Mouse (Mus musculus) olfactory bulb, adult 2 months (tissue): Measurements from ENCODE around the gene Pcolce2.

Source experiments
- CTCF ChIP-seq: fragments of 200-500 bp; IDR thresholded peaks from 2 replicates; pipeline ENCODE4 v1.5.1; 2012; ENCODE audit warnings: low read depth, mild to moderate bottlenecking, low read length, moderate library complexity; ENCODE audit not compliant: insufficient read depth
- POLR2A ChIP-seq: fragments of 200-500 bp; IDR thresholded peaks from 2 replicates; pipeline ENCODE4 v1.6.1; 2012; ENCODE audit warnings: mild to moderate bottlenecking, low read depth, low read length, moderate library complexity; ENCODE audit not compliant: insufficient read depth

DNA sequence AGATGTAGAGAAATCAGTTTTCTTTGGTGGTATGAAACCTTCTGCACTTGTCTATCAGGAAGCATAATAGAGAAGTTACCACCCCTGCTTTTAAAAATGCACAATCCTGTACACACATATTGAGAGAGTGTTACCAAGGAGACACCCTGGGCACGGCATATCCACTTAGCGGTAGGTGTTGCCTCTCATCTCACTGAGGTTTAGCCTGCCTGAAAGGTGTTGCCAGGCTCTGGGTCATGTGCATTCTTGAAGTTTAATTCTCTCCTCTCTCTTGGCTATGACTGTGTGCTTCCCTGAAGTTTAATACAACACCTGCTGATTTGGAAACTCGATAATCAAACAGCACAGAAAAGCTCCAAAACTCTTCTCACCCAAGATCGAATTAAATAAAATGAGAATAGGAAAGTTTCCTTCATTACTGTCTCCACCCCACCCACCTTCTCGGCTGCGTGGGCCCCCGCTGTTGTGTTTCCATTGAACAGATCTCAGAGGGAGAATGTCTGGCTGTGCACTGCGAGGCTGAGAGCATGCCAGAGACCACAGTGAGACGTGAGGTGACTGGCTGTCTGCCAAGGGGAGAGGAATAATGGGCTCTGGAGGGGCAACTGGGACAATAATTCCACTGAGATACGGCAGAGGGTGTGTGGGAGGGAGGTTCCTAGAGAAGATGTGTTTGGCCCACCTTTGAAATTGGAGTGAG lies 27.0 kb downstream of the Pcolce2 start:
- TF ChIP-seq CTCF (no peak), POLR2A (no peak)
